Mouse (Mus musculus): ENCODE data around the gene Pdhx. TPM values are rescaled to one million over a fixed set of nuclear protein-coding genes. Genes with fewer than 3 reads are reported as not detected.
A peak's percentile ranks its signal among the peaks of the same experiment; 100 is the strongest.

The Pdhx gene
- 36.6 and 41.1 TPM in 2 replicates for polyA plus RNA-seq (2014; fragmentation: Nextera tagmentation; extraction: Ambion mirVana)

- ATAC-seq (ENCODE audit: low read depth) (peak; percentile 100), DNase-seq (ENCODE audit: low spot score) (peak; percentile 100)
- Histone ChIP-seq H3K4me2 (ENCODE audit: low read depth, low read length) (peak within 1 kb of the TSS; percentile 71), H3K4me3 (ENCODE audit: low read depth, low read length) (peak within 1 kb of the TSS; percentile 80), H3K9ac (ENCODE audit: low read depth, low read length) (peak within 1 kb of the TSS; percentile 92), H3K36me3 (ENCODE audit: control insufficient read depth, insufficient read depth, low read length) (no peaks in the 10 kb centered on the region), H3K27me3 (replicated peaks; ENCODE audit: control insufficient read depth, insufficient read depth, low read length) (no peaks in the 10 kb centered on the region), H3K4me1 (ENCODE audit: control insufficient read depth, insufficient read depth, low read length) (peaks cover 20% of the 10 kb centered on the region), H3K27ac (replicated peaks; ENCODE audit: low read depth, low read length) (peak within 1 kb of the TSS; percentile 85), H3K9me3 (ENCODE audit: control insufficient read depth, low read length) (no peaks in the 10 kb centered on the region)
- WGBS: under 1% methylated on average over 51 of the region's 55 CpGs
Observed at GRCm38 (mm10) chr2:103073219-103073982, at the start of gene Pdhx, which contains the start of gene Apip. Gene Pdhx, minus strand, starts transcription at chr2:103073513. Gene Apip, plus strand, starts transcription at chr2:103073675.

GRCm38 (mm10) chr2:103119197-103119854 is 46.0 kb upstream of the Pdhx start:
- ATAC-seq (ENCODE audit: low read depth): no peak
- 71% methylated on average over 7 of the region's 7 CpGs for whole genome bisulfite sequencing
- H3K27me3 ChIP-seq (replicated peaks; ENCODE audit: control insufficient read depth, insufficient read depth, low read length): no peaks in the 10 kb centered on the region
- no peaks in the 10 kb centered on the region for H3K9me3 ChIP-seq (ENCODE audit: control insufficient read depth, low read length)
- H3K4me2 ChIP-seq (ENCODE audit: low read depth, low read length): no peak overlapping the region
- H3K4me3 ChIP-seq (ENCODE audit: low read depth, low read length): no peak overlapping the region
- H3K36me3 ChIP-seq (ENCODE audit: control insufficient read depth, insufficient read depth, low read length): no peaks in the 10 kb centered on the region
- H3K4me1 ChIP-seq (ENCODE audit: control insufficient read depth, insufficient read depth, low read length): 0 out of 2 replicates have a peak, but pooled peaks cover 3% of the 10 kb centered on the region
- no peak overlapping the region for H3K27ac ChIP-seq (replicated peaks; ENCODE audit: low read depth, low read length)
- DNase-seq (ENCODE audit: low spot score): no peak
- H3K9ac ChIP-seq (ENCODE audit: low read depth, low read length): no peak overlapping the region

- H3K27me3 ChIP-seq (replicated peaks; ENCODE audit: control insufficient read depth, insufficient read depth, low read length): no peaks in the 10 kb centered on the region
- no peak overlapping the region for H3K9ac ChIP-seq (ENCODE audit: low read depth, low read length)
- H3K36me3 ChIP-seq (ENCODE audit: control insufficient read depth, insufficient read depth, low read length): no peaks in the 10 kb centered on the region
- 0 out of 2 replicates have a peak, but pooled peaks cover 3% of the 10 kb centered on the region for H3K4me1 ChIP-seq (ENCODE audit: control insufficient read depth, insufficient read depth, low read length)
- DNase-seq (ENCODE audit: low spot score): no peak
- no peak overlapping the region for H3K27ac ChIP-seq (replicated peaks; ENCODE audit: low read depth, low read length)
- no peak overlapping the region for H3K4me3 ChIP-seq (ENCODE audit: low read depth, low read length)
- ATAC-seq (ENCODE audit: low read depth): no peak
- H3K9me3 ChIP-seq (ENCODE audit: control insufficient read depth, low read length): no peaks in the 10 kb centered on the region
- 61% methylated on average over 6 of the region's 6 CpGs for WGBS
- no peak overlapping the region for H3K4me2 ChIP-seq (ENCODE audit: low read depth, low read length)
Observed at GRCm38 (mm10) chr2:103118324-103119196, 45.2 kb upstream of the Pdhx start.

- 39% methylated on average over 5 of the region's 5 CpGs for WGBS
- Histone ChIP-seq H3K9ac (ENCODE audit: low read depth, low read length) (no peak overlapping the region), H3K27ac (replicated peaks; ENCODE audit: low read depth, low read length) (no peak overlapping the region), H3K4me3 (ENCODE audit: low read depth, low read length) (no peak overlapping the region), H3K27me3 (replicated peaks; ENCODE audit: control insufficient read depth, insufficient read depth, low read length) (no peaks in the 10 kb centered on the region), H3K4me2 (ENCODE audit: low read depth, low read length) (peak overlapping the region; percentile 13; the same call in 1 of the 2 replicates), H3K4me1 (ENCODE audit: control insufficient read depth, insufficient read depth, low read length) (0 out of 2 replicates have a peak, but pooled peaks cover 3% of the 10 kb centered on the region), H3K36me3 (ENCODE audit: control insufficient read depth, insufficient read depth, low read length) (no peaks in the 10 kb centered on the region), H3K9me3 (ENCODE audit: control insufficient read depth, low read length) (no peaks in the 10 kb centered on the region)
- ATAC-seq (ENCODE audit: low read depth): no peak
- DNase-seq (ENCODE audit: low spot score): no peak
Observed at GRCm38 (mm10) chr2:103117212-103117611, 43.9 kb upstream of the Pdhx start.

GRCm38 (mm10) chr2:103111669-103112068 is 38.4 kb upstream of the Pdhx start:
- Histone ChIP-seq H3K27ac (replicated peaks; ENCODE audit: low read depth, low read length) (0 out of 2 replicates have a peak overlapping the region, but pooled peaks have one; percentile 2), H3K27me3 (replicated peaks; ENCODE audit: control insufficient read depth, insufficient read depth, low read length) (no peaks in the 10 kb centered on the region), H3K4me3 (ENCODE audit: low read depth, low read length) (no peak overlapping the region), H3K36me3 (ENCODE audit: control insufficient read depth, insufficient read depth, low read length) (no peaks in the 10 kb centered on the region), H3K9ac (ENCODE audit: low read depth, low read length) (no peak overlapping the region), H3K9me3 (ENCODE audit: control insufficient read depth, low read length) (no peaks in the 10 kb centered on the region), H3K4me2 (ENCODE audit: low read depth, low read length) (no peak overlapping the region), H3K4me1 (ENCODE audit: control insufficient read depth, insufficient read depth, low read length) (no peaks in the 10 kb centered on the region)
- DNase-seq (ENCODE audit: low spot score): peak; percentile 83
- ATAC-seq (ENCODE audit: low read depth): peak; percentile 96
- 40% methylated on average over 8 of the region's 8 CpGs for WGBS

GRCm38 (mm10) chr2:103106172-103106571 is 32.9 kb upstream of the Pdhx start:
- Histone ChIP-seq H3K36me3 (ENCODE audit: control insufficient read depth, insufficient read depth, low read length) (no peaks in the 10 kb centered on the region), H3K4me1 (ENCODE audit: control insufficient read depth, insufficient read depth, low read length) (0 out of 2 replicates have a peak, but pooled peaks cover 5% of the 10 kb centered on the region), H3K9ac (ENCODE audit: low read depth, low read length) (no peak overlapping the region), H3K4me3 (ENCODE audit: low read depth, low read length) (no peak overlapping the region), H3K9me3 (ENCODE audit: control insufficient read depth, low read length) (no peaks in the 10 kb centered on the region), H3K27me3 (replicated peaks; ENCODE audit: control insufficient read depth, insufficient read depth, low read length) (no peaks in the 10 kb centered on the region), H3K4me2 (ENCODE audit: low read depth, low read length) (no peak overlapping the region), H3K27ac (replicated peaks; ENCODE audit: low read depth, low read length) (no peak overlapping the region)
- DNase-seq (ENCODE audit: low spot score) (no peak), ATAC-seq (ENCODE audit: low read depth) (no peak)
- 90% methylated on average over 2 of the region's 2 CpGs for WGBS

GRCm38 (mm10) chr2:103102595-103102994 is 29.3 kb upstream of the Pdhx start:
- 60% methylated on average over 5 of the region's 5 CpGs for WGBS
- H3K27me3 ChIP-seq (replicated peaks; ENCODE audit: control insufficient read depth, insufficient read depth, low read length): no peaks in the 10 kb centered on the region
- peak; percentile 65; the same call in 1 of the 2 replicates for ATAC-seq (ENCODE audit: low read depth)

GRCm38 (mm10) chr2:103089521-103089920 is 16.2 kb upstream of the Pdhx start:
- H3K9me3 ChIP-seq (ENCODE audit: control insufficient read depth, low read length): no peaks in the 10 kb centered on the region

More at GRCm38 (mm10) chr2:103102595-103102994, 29.3 kb upstream of the Pdhx start:
- Histone ChIP-seq H3K9ac (ENCODE audit: low read depth, low read length) (no peak overlapping the region), H3K36me3 (ENCODE audit: control insufficient read depth, insufficient read depth, low read length) (no peaks in the 10 kb centered on the region), H3K4me3 (ENCODE audit: low read depth, low read length) (no peak overlapping the region), H3K4me2 (ENCODE audit: low read depth, low read length) (no peak overlapping the region), H3K9me3 (ENCODE audit: control insufficient read depth, low read length) (no peaks in the 10 kb centered on the region), H3K27ac (replicated peaks; ENCODE audit: low read depth, low read length) (no peak overlapping the region), H3K4me1 (ENCODE audit: control insufficient read depth, insufficient read depth, low read length) (0 out of 2 replicates have a peak, but pooled peaks cover 5% of the 10 kb centered on the region)
- peak; percentile 68 for DNase-seq (ENCODE audit: low spot score)

More at GRCm38 (mm10) chr2:103089521-103089920, 16.2 kb upstream of the Pdhx start:
- Histone ChIP-seq H3K27me3 (replicated peaks; ENCODE audit: control insufficient read depth, insufficient read depth, low read length) (no peaks in the 10 kb centered on the region), H3K4me1 (ENCODE audit: control insufficient read depth, insufficient read depth, low read length) (no peaks in the 10 kb centered on the region), H3K27ac (replicated peaks; ENCODE audit: low read depth, low read length) (no peak overlapping the region), H3K9ac (ENCODE audit: low read depth, low read length) (no peak overlapping the region), H3K36me3 (ENCODE audit: control insufficient read depth, insufficient read depth, low read length) (peaks cover 52% of the 10 kb centered on the region), H3K4me3 (ENCODE audit: low read depth, low read length) (no peak overlapping the region), H3K4me2 (ENCODE audit: low read depth, low read length) (no peak overlapping the region)
- WGBS: 78% methylated on average over 6 of the region's 6 CpGs
- DNase-seq (ENCODE audit: low spot score) (no peak), ATAC-seq (ENCODE audit: low read depth) (no peak)

Measured in embryonic facial prominence, embryonic 14.5 days (tissue).